Mouse (Mus musculus): ENCODE results near the gene Polr2f. TPM values are rescaled to one million over a fixed set of nuclear protein-coding genes. Genes with fewer than 3 reads are reported as not detected.

Gene Polr2f
- total and polyA plus RNA-seq, 3 experiments, result 423 to 510 TPM; not detected in 1

- TF ChIP-seq ZC3H11A (IDR thresholded peaks at IDR 0.05; ENCODE audit: low read depth, low read length) (0 out of 2 replicates have a peak, but pooled peaks have one; percentile 20), ZKSCAN1 (IDR thresholded peaks at IDR 0.05; ENCODE audit: low read depth, low read length) (no peak)
Measured at GRCm38 (mm10) chr15:79194048-79194447, 53.2 kb downstream of the Polr2f start (continued).

GRCm38 (mm10) chr15:79194946-79195345 lies 54.1 kb downstream of the Polr2f start:
- no peak overlapping the region for H3K4me3 ChIP-seq (ENCODE audit: control insufficient read depth in 1 of 2, insufficient read depth in 1 of 2, low read depth in 2 of 2, low read length in 2 of 2)
- no peaks in the 10 kb centered on the region for H3K27me3 ChIP-seq (ENCODE audit: control insufficient read depth in 1 of 2, insufficient read depth in 2 of 2, low read length in 2 of 2)
- TF ChIP-seq NELFE (IDR thresholded peaks at IDR 0.05; ENCODE audit: low read depth, low read length), result no peak
- TF ChIP-seq ZC3H11A (IDR thresholded peaks at IDR 0.05; ENCODE audit: low read depth, low read length), result no peak
- no peak for TF ChIP-seq MAFK (IDR thresholded peaks at IDR 0.05; ENCODE audit: borderline replicate concordance, low read depth, low read length)
- no peak for TF ChIP-seq SMC3 (IDR thresholded peaks at IDR 0.05; ENCODE audit: low read depth, low read length)
- TF ChIP-seq BHLHE40 (IDR thresholded peaks at IDR 0.05; ENCODE audit: borderline replicate concordance, low read depth, low read length), result no peak
- TF ChIP-seq E2F4 (IDR thresholded peaks at IDR 0.05; ENCODE audit: borderline replicate concordance, low read depth, low read length), result no peak
- no peak for TF ChIP-seq CTCF (IDR thresholded peaks at IDR 0.05 in 2 of 3, conservative IDR thresholded peaks at IDR 0.05 in 1 of 3; ENCODE audit: control insufficient read depth in 1 of 3, insufficient read depth in 1 of 3, low read depth in 2 of 3, low read length in 3 of 3, poor library complexity in 1 of 3, severe bottlenecking in 1 of 3)
- TF ChIP-seq ETS1 (IDR thresholded peaks at IDR 0.05; ENCODE audit: low read depth, low read length), result no peak
- no peak for TF ChIP-seq ZKSCAN1 (IDR thresholded peaks at IDR 0.05; ENCODE audit: low read depth, low read length)
- TF ChIP-seq ELF1 (IDR thresholded peaks at IDR 0.05; ENCODE audit: low read depth, low read length), result no peak
- no peak for TF ChIP-seq MXI1 (IDR thresholded peaks at IDR 0.05; ENCODE audit: low read depth, low read length)
- H3K36me3 ChIP-seq (ENCODE audit: control insufficient read depth in 1 of 2, insufficient read depth in 2 of 2, low read length in 2 of 2), result peaks cover 0 to 11% of the 10 kb centered on the region in 2 experiments; a peak in 2 of 4 replicates
- peaks cover 8 to 14% of the 10 kb centered on the region in 2 experiments for H3K4me1 ChIP-seq (ENCODE audit: control insufficient read depth in 1 of 2, insufficient read depth in 2 of 2, low read length in 2 of 2)
- H3K79me2 ChIP-seq (ENCODE audit: control insufficient read depth, insufficient read depth, low read length, poor library complexity), result no peaks in the 10 kb centered on the region
- H3K27ac ChIP-seq (ENCODE audit: control insufficient read depth, low read depth, low read length), result no peak overlapping the region
- H3K9me3 ChIP-seq (replicated peaks; ENCODE audit: insufficient read depth, low read length), result no peaks in the 10 kb centered on the region
- DNase-seq (ENCODE audit: low read depth, low spot score), result no peak
- H3K9ac ChIP-seq (ENCODE audit: control insufficient read depth, low read depth, low read length, poor library complexity, severe bottlenecking), result no peak overlapping the region

GRCm38 (mm10) chr15:79195492-79195891 lies 54.7 kb downstream of the Polr2f start:
- H3K36me3 ChIP-seq (ENCODE audit: control insufficient read depth in 1 of 2, insufficient read depth in 2 of 2, low read length in 2 of 2), result peaks cover 0 to 11% of the 10 kb centered on the region in 2 experiments; a peak in 2 of 4 replicates
- H3K4me1 ChIP-seq (ENCODE audit: control insufficient read depth in 1 of 2, insufficient read depth in 2 of 2, low read length in 2 of 2), result peaks cover 8 to 14% of the 10 kb centered on the region in 2 experiments
- DNase-seq (ENCODE audit: low read depth, low spot score), result no peak
- no peak for TF ChIP-seq CHD1 (IDR thresholded peaks at IDR 0.05; ENCODE audit: low read depth, low read length)
- no peak overlapping the region for H3K4me3 ChIP-seq (ENCODE audit: control insufficient read depth in 1 of 2, insufficient read depth in 1 of 2, low read depth in 2 of 2, low read length in 2 of 2)
- H3K9me3 ChIP-seq (replicated peaks; ENCODE audit: insufficient read depth, low read length), result no peaks in the 10 kb centered on the region
- no peak overlapping the region for H3K9ac ChIP-seq (ENCODE audit: control insufficient read depth, low read depth, low read length, poor library complexity, severe bottlenecking)
- no peaks in the 10 kb centered on the region for H3K79me2 ChIP-seq (ENCODE audit: control insufficient read depth, insufficient read depth, low read length, poor library complexity)
- H3K27me3 ChIP-seq (ENCODE audit: control insufficient read depth in 1 of 2, insufficient read depth in 2 of 2, low read length in 2 of 2), result no peaks in the 10 kb centered on the region
- H3K27ac ChIP-seq (ENCODE audit: control insufficient read depth, low read depth, low read length), result no peak overlapping the region
